Mouse (Mus musculus) megakaryocyte, adult 5-6 weeks (primary cell): ENCODE results near the gene Ncapg. TPM values are rescaled to one million over a fixed set of nuclear protein-coding genes. Genes with fewer than 3 reads are reported as not detected.
A peak's percentile ranks its signal among the peaks of the same experiment; 100 is the strongest.

Source experiments
- ATAC-seq: 2 replicates; pipeline ENCODE4 v1.8.0; 2016; ENCODE audit warnings: mild to moderate bottlenecking, inconsistent platforms; ENCODE audit not compliant: poor library complexity, severe bottlenecking
- total RNA-seq, 2 experiments: library from RNA; stranded (forward) in 1 of 2; stranded (reverse) in 1 of 2; fragments of 153-499, 151-499 nt in 1 of 2; fragments of 221-1000, 200-1000 nt in 1 of 2; gene quantifications; 2 replicates each; pipeline versions ENCODE4 v1.2.3 to v1.2.4; 2015 to 2017

Ncapg gene
- total RNA-seq, 2 experiments from 2014 or later: 82.5 to 99.1 TPM

GRCm38 (mm10) chr5:45690802-45691201 lies 21.1 kb downstream of the Ncapg start:
- no peak for ATAC-seq

- no peak for ATAC-seq
Measured at GRCm38 (mm10) chr5:45691678-45692077, 22.0 kb downstream of the Ncapg start.

- ATAC-seq: peak; percentile 32
Measured at GRCm38 (mm10) chr5:45706811-45707210, 37.1 kb downstream of the Ncapg start.

- ATAC-seq: peak; percentile 90
Measured at GRCm38 (mm10) chr5:45709653-45710052, 39.9 kb downstream of the Ncapg start.

DNA sequence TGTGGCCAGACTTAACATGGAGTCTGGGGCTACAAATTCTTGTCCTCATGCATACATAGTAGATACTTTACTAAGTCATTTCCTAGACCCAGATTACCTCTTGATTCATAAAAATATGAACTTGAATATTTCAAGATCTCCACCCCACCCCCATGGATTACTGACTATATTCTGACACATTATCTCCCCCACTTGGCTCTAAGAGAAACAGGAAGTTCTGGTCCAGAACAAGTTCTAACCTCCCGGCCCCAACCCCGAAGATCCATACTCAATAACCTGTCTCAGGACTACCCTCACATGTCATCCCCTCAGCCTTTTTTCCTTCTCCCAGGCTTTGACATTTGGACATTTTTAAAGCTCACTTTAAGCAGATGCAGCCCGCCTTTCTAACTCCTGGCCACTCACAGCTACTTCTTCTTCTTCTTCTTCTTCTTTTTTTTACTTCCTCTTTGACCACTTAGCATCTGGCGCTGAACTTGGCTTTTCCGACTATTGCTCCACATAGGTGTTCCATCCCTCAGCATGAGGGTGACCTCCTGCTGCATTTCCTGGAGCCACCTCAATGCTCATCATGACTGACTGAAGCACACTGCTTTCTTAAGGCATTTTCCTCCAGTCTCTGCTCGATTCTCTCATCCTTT lies 49.2 kb downstream of the Ncapg start:
- peak; percentile 96 for ATAC-seq

DNA sequence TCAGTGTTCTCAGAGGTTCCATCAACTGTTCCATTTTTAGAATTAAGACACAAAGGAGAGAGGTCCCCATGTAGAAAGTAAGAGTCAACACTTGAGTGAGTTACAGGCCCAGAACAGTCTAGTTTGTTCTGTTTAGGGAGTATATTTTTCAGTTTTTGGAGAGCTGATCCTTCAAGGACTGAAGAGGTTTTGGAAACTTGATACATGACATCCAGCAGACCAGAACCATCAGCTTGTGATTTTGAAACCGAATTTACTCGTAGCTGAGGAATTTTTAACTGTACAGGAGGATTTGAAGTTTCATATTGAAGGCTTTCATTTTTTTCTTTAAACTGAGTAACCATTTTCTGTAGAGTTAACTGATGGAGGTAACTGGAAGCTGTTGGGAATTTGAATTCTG lies 64.0 kb downstream of the Ncapg start:
- ATAC-seq: no peak

DNA sequence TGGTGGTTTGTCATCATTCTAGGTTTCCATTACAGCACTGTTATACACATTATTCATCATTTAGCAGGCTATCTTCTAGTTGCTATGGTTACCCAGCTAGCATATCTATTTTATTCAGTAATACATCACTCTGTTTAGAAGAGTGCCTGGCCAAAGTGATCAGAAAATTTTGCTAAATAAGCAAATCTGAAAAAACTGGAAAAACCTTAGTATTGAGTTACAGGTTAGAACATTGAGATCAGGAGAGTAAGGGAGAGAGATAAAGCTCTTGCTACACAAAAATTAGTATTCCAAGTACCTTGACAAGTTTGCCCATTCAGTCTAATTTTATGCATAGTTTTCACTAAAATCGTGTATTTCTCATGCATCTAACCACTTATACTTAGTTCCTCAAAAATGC lies 68.2 kb downstream of the Ncapg start:
- no peak for ATAC-seq

Other genes starting within 250 kb of the Ncapg start
- 34.4 and 36.6 TPM in 2 replicates for gene Qdpr, start 219.7 kb upstream of the Ncapg start, total RNA-seq (2015)
- 20.5 and 21.5 TPM in 2 replicates for gene Qdpr, start 219.7 kb upstream of the Ncapg start, total RNA-seq (2017)
- gene Clrn2, start 216.2 kb upstream of the Ncapg start, total RNA-seq (2015): not detected in 2 replicates
- gene Clrn2, start 216.2 kb upstream of the Ncapg start, total RNA-seq (2017): not detected in 2 replicates
- 16.8 and 20.0 TPM in 2 replicates for gene Lap3, start 176.5 kb upstream of the Ncapg start, total RNA-seq (2015)
- 19.5 and 22.7 TPM in 2 replicates for gene Lap3, start 176.5 kb upstream of the Ncapg start, total RNA-seq (2017)
- gene Med28, start 149.7 kb upstream of the Ncapg start, total RNA-seq (2015): 104 and 115 TPM in 2 replicates
- gene Med28, start 149.7 kb upstream of the Ncapg start, total RNA-seq (2017): 35.2 and 43.5 TPM in 2 replicates
- gene Fam184b, start 30.3 kb upstream of the Ncapg start, total RNA-seq (2015): 0.36 TPM in 1 of 2 replicates, not detected in the other
- gene Fam184b, start 30.3 kb upstream of the Ncapg start, total RNA-seq (2017): not detected in 2 replicates
- 27.8 and 34.2 TPM in 2 replicates for gene Lcorl, start 187.7 kb downstream of the Ncapg start, total RNA-seq (2015)
- 25.5 and 32.1 TPM in 2 replicates for gene Lcorl, start 187.7 kb downstream of the Ncapg start, total RNA-seq (2017)